Mouse (Mus musculus): ENCODE data around the gene Mosmo. TPM values are rescaled to one million over a fixed set of nuclear protein-coding genes. Genes with fewer than 3 reads are reported as not detected.

The Mosmo gene
- polyA plus RNA-seq, 1 experiment from 2014 or later: 13.6 TPM

DNA sequence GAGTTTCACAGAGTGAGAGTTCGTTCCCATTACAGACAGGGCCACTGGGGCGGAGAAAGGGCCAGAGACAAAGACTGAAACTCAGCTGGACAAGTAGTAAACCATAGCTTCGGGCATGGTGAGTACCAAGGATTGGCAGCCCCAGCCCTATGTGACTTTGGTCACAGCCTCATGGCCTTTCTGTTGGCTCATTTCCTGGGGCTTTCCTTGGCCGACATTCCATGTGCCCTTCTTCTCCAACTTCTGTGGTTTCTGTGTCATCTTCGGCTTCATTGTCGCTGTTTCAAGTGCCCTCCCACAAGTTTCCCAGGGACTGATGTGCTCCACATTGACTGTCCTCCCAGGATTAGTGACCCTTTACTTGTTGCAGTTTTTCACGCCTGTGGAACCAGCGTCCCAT, 44.0 kb downstream of the Mosmo start:
- H3K4me3 ChIP-seq (replicated peaks; ENCODE audit: low read length): no peak overlapping the region
- H3K9me3 ChIP-seq (ENCODE audit: control insufficient read depth, low read length): no peaks in the 10 kb centered on the region
- ATAC-seq (ENCODE audit: low FRiP score): no peak
- no peak overlapping the region for H3K27ac ChIP-seq
- H3K36me3 ChIP-seq (replicated peaks; ENCODE audit: control insufficient read depth, insufficient read depth): peaks cover 6% of the 10 kb centered on the region; the same call in 1 of the 2 replicates
- WGBS: 92% methylated on average over 8 of the region's 8 CpGs
- no peak overlapping the region for H3K9ac ChIP-seq
- H3K4me1 ChIP-seq (replicated peaks; ENCODE audit: control insufficient read depth, insufficient read depth, low read length): peaks cover 5% of the 10 kb centered on the region; the same call in 1 of the 2 replicates
- H3K4me2 ChIP-seq (replicated peaks): no peak overlapping the region
- H3K27me3 ChIP-seq (ENCODE audit: control insufficient read depth, insufficient read depth, low read length): no peaks in the 10 kb centered on the region
- DNase-seq (ENCODE audit: low spot score): no peak

DNA sequence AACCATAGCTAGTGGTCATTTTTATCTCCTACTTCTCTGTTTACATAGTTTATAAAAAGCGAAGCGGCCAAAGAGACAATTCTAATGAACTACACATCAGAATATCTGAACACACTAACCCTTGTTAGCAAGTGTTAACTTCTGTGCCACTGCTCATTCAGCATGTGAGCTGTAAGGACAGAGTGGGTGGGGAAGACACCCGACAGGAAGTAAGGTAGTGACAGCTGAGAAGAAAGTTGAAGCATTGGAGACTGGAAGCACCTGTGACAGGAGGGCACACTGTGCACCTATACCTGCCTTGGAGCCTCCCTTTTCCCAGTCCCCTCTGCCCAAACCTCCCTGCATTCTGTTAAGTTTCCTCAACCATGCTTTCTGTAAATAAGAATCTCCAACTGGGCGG, 44.6 kb downstream of the Mosmo start:
- Histone ChIP-seq H3K9ac (no peak overlapping the region), H3K4me3 (replicated peaks; ENCODE audit: low read length) (no peak overlapping the region), H3K4me2 (replicated peaks) (no peak overlapping the region), H3K27ac (no peak overlapping the region), H3K4me1 (replicated peaks; ENCODE audit: control insufficient read depth, insufficient read depth, low read length) (peaks cover 5% of the 10 kb centered on the region; the same call in 1 of the 2 replicates), H3K9me3 (ENCODE audit: control insufficient read depth, low read length) (no peaks in the 10 kb centered on the region), H3K36me3 (replicated peaks; ENCODE audit: control insufficient read depth, insufficient read depth) (peaks cover 12% of the 10 kb centered on the region; the same call in 1 of the 2 replicates), H3K27me3 (ENCODE audit: control insufficient read depth, insufficient read depth, low read length) (no peaks in the 10 kb centered on the region)
- ATAC-seq (ENCODE audit: low FRiP score): no peak
- WGBS: 97% methylated on average over 4 of the region's 4 CpGs
- no peak for DNase-seq (ENCODE audit: low spot score)

DNA sequence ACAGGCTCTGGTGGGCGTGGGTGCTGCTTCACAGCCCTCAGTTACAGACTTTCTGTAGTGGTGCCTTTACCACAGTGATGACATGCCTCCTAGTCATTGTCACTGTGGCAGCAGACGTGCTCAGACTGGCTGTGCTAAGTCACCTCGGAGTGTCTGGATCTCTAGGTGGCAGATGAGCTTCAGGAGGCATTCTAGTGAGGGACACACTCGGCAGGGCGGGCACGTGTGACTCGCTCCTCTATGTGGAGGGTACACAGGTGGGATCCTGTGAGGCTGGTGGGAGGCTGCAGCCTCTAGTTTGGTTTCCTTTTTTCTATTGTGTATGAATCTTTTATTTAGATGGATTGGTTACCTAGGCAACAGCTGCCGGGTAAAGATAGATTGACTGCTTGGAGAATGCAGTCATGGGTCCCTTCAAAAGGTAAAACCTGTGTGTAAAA, 45.4 kb downstream of the Mosmo start:
- no peak overlapping the region for H3K9ac ChIP-seq
- H3K4me3 ChIP-seq (replicated peaks; ENCODE audit: low read length): no peak overlapping the region
- no peaks in the 10 kb centered on the region for H3K9me3 ChIP-seq (ENCODE audit: control insufficient read depth, low read length)
- DNase-seq (ENCODE audit: low spot score) (peak; percentile 34), ATAC-seq (ENCODE audit: low FRiP score) (peak; percentile 62; the same call in 1 of the 2 replicates)
- peaks cover 5% of the 10 kb centered on the region; the same call in 1 of the 2 replicates for H3K4me1 ChIP-seq (replicated peaks; ENCODE audit: control insufficient read depth, insufficient read depth, low read length)
- peaks cover 15% of the 10 kb centered on the region; the same call in 1 of the 2 replicates for H3K36me3 ChIP-seq (replicated peaks; ENCODE audit: control insufficient read depth, insufficient read depth)
- no peaks in the 10 kb centered on the region for H3K27me3 ChIP-seq (ENCODE audit: control insufficient read depth, insufficient read depth, low read length)
- H3K4me2 ChIP-seq (replicated peaks): no peak overlapping the region
- WGBS: 43% methylated on average over 8 of the region's 8 CpGs
- peak overlapping the region; percentile 21; the same call in 1 of the 2 replicates for H3K27ac ChIP-seq

DNA sequence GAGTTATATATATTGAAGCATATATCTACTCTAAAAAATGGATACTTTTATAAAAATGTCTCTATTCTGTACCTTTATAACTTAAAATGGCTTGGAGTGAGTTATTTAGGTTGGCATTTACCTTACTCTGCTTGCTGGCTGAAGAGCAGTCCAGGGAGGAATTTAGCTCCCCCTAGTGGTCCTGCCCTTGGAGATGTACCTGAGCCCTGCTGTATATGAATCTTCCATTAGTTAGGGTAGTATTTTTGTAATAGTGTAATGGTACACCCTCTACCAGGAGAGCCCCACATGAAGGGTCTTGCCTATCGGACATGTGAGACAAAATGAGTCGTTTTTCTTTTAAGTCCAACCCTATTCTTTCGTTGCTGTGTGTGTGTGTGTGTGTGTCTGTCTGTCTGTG, 50.2 kb downstream of the Mosmo start:
- 92% methylated on average over 3 of the region's 3 CpGs for WGBS
- no peak for ATAC-seq (ENCODE audit: low FRiP score)

DNA sequence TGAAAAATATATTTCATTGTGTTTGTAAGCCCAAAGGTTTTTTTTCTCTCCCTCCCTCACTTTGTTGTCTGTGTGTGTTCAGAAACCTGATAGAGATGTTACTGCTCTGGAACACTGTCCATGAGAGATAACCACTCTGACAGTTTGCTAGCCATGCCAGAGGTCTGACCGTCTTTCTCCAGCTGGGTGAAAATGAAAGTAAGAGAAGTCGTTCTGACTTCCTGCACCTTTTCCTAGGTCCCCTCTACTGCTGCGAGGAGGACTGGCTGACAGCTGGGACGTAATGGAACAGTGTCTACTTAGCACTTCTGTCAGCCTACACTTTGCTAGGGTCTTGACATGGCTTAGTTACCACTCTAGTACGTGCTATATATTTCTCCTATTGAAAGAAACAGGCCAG, 52.2 kb downstream of the Mosmo start:
- no peak for ATAC-seq (ENCODE audit: low FRiP score)
- Histone ChIP-seq H3K4me2 (replicated peaks) (no peak overlapping the region), H3K9ac (no peak overlapping the region), H3K4me3 (replicated peaks; ENCODE audit: low read length) (no peak overlapping the region), H3K36me3 (replicated peaks; ENCODE audit: control insufficient read depth, insufficient read depth) (peaks cover 29% of the 10 kb centered on the region; the same call in 1 of the 2 replicates), H3K4me1 (replicated peaks; ENCODE audit: control insufficient read depth, insufficient read depth, low read length) (no peaks in the 10 kb centered on the region), H3K9me3 (ENCODE audit: control insufficient read depth, low read length) (no peaks in the 10 kb centered on the region), H3K27ac (no peak overlapping the region), H3K27me3 (ENCODE audit: control insufficient read depth, insufficient read depth, low read length) (no peaks in the 10 kb centered on the region)
- WGBS: 91% methylated on average over 5 of the region's 5 CpGs
- DNase-seq (ENCODE audit: low spot score): no peak

More for the DNA sequence above, 50.2 kb downstream of the Mosmo start:
- Histone ChIP-seq H3K4me2 (replicated peaks) (no peak overlapping the region), H3K27ac (no peak overlapping the region), H3K9me3 (ENCODE audit: control insufficient read depth, low read length) (no peaks in the 10 kb centered on the region), H3K4me1 (replicated peaks; ENCODE audit: control insufficient read depth, insufficient read depth, low read length) (peaks cover 4% of the 10 kb centered on the region; the same call in 1 of the 2 replicates), H3K36me3 (replicated peaks; ENCODE audit: control insufficient read depth, insufficient read depth) (peaks cover 27% of the 10 kb centered on the region; the same call in 1 of the 2 replicates), H3K9ac (no peak overlapping the region), H3K4me3 (replicated peaks; ENCODE audit: low read length) (no peak overlapping the region), H3K27me3 (ENCODE audit: control insufficient read depth, insufficient read depth, low read length) (no peaks in the 10 kb centered on the region)
- no peak for DNase-seq (ENCODE audit: low spot score)

DNA sequence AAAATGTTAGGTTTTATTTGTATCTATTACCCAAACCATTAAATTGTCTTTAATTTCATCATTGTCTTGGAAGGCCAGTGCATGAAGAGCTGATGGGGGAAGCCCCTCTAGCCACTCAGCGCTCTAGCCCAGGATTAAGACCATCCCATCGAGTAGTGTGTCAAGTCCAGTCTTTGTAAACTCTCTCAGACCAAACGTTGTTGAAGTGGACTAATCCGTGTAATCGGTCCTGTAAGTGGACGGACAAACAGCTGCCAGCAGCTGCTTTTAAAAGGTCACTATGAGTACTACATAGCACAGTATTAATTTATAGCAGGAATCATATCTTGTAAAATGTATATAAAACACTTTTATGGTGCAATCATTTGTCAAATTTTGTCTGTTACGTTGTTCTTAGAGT, 55.5 kb downstream of the Mosmo start:
- no peaks in the 10 kb centered on the region for H3K27me3 ChIP-seq (ENCODE audit: control insufficient read depth, insufficient read depth, low read length)
- no peak overlapping the region for H3K9ac ChIP-seq
- WGBS: 92% methylated on average over 7 of the region's 7 CpGs
- H3K9me3 ChIP-seq (ENCODE audit: control insufficient read depth, low read length): no peaks in the 10 kb centered on the region
- H3K27ac ChIP-seq: no peak overlapping the region
- no peak overlapping the region for H3K4me2 ChIP-seq (replicated peaks)
- H3K4me1 ChIP-seq (replicated peaks; ENCODE audit: control insufficient read depth, insufficient read depth, low read length): no peaks in the 10 kb centered on the region
- no peak overlapping the region for H3K4me3 ChIP-seq (replicated peaks; ENCODE audit: low read length)
- no peak for ATAC-seq (ENCODE audit: low FRiP score)
- peaks cover 15% of the 10 kb centered on the region; the same call in 1 of the 2 replicates for H3K36me3 ChIP-seq (replicated peaks; ENCODE audit: control insufficient read depth, insufficient read depth)
- DNase-seq (ENCODE audit: low spot score): no peak

DNA sequence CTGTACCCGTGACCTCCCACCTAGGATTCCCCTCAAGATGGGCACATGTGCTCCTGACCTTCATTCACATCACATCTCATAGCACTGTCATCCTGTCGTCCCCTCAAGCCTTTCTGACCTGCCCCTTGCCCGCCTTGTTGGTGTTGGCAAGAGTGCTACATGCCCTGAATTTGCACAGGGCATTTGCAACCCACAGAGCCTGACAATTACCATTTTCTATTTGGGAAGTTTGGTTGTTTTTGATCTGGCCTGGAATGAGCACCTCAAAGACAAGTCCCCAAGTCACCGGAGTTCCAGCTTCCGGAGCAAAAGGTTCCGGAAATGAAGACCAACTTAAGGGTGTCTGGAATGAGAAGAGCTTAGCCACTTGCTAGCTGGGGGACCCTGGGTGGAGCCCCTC, 61.6 kb downstream of the Mosmo start, which contains the start of gene Vwa3a:
Gene Vwa3a (plus strand): TSS at position 301 of the 400 bp plus-strand sequence.
- H3K4me2 ChIP-seq (replicated peaks): no peak within 1 kb of the TSS
- H3K36me3 ChIP-seq (replicated peaks; ENCODE audit: control insufficient read depth, insufficient read depth): 0 out of 2 replicates have a peak, but pooled peaks cover 4% of the 10 kb centered on the region
- no peak within 1 kb of the TSS for H3K4me3 ChIP-seq (replicated peaks; ENCODE audit: low read length)
- peaks cover 7% of the 10 kb centered on the region; the same call in 1 of the 2 replicates for H3K4me1 ChIP-seq (replicated peaks; ENCODE audit: control insufficient read depth, insufficient read depth, low read length)
- WGBS: 80% methylated on average over 6 of the region's 6 CpGs
- no peak for DNase-seq (ENCODE audit: low spot score)
- H3K27me3 ChIP-seq (ENCODE audit: control insufficient read depth, insufficient read depth, low read length): no peaks in the 10 kb centered on the region
- no peak within 1 kb of the TSS for H3K27ac ChIP-seq
- no peak for ATAC-seq (ENCODE audit: low FRiP score)
- no peak within 1 kb of the TSS for H3K9ac ChIP-seq
- H3K9me3 ChIP-seq (ENCODE audit: control insufficient read depth, low read length): no peaks in the 10 kb centered on the region

DNA sequence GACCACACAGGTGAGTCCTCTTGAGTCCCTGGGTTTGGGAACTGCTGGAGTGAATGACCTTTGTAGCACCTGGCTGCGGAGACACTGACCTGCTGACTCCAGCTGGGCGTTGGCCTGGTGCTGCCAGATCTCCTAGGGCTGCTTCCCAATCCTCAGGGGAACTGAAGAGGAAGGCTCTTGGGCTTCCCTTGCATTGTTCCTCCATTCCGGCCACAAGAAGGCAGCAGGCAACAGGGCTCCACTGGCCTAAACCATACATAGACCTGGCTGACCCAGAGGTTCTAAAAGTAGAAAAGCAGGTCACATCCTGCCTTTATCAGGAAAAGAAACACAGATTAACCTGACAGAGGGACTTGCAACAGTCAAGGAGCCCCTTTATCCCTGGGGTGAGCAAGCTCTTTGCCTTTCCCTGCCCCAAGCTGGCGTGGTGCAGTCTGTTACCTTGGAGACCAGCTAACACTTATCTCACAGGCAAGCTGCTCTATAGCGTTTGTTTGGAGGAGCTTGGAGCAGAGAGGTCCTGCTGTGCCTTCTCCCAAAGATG, 62.2 kb downstream of the Mosmo start:
- ATAC-seq (ENCODE audit: low FRiP score): no peak
- H3K4me2 ChIP-seq (replicated peaks): no peak overlapping the region

DNA sequence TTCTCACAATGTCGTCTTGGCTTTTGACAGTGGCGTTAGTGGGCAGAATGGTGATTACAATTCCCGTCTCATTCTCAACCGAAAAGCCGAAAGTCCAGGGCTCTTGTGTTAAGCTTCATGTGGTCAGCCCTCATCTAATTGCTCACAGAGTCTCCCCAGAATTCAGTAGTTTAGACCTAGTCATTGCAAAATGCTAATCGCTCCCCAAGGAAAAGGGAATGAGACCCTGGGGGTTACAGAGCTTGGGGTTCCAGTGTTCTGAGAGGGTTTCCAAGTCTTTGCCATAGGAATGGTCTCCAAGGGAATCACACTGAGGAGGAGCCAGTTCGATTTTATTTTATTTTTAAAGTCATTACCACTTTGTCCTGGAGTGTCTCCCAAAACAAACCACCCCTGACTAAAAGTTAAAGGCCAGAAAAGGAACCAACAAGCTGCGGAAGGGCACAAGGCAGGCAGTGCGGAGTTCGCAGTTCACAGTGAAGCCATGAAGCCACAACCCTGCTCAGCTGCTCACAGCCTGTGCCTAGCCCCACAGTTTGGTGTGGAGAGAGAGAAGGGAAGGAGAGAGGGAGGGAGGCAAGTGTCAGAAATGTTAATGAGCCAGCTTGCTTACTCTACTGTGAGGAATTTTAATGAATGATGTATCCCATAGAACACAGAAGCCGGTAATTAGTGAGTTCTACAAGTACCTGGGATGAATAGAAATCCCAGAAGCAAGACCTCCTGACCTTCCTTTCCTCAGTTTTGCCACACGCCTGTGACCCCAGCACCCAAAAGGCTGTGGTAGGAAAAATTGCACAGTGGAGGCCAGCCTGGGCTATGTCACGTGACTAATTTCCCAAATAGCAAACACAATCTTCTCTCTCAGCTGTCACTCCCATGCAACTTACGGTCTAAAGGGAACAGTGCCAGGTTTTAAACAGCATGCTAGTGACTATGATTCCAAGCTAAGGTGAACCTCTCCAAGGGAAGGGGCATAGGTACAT, 66.2 kb downstream of the Mosmo start:
- 74% methylated on average over 14 of the region's 14 CpGs for WGBS
- no peaks in the 10 kb centered on the region for H3K9me3 ChIP-seq (ENCODE audit: control insufficient read depth, low read length)
- ATAC-seq (ENCODE audit: low FRiP score) (no peak), DNase-seq (ENCODE audit: low spot score) (no peak)
- H3K9ac ChIP-seq: no peak overlapping the region
- H3K36me3 ChIP-seq (replicated peaks; ENCODE audit: control insufficient read depth, insufficient read depth): no peaks in the 10 kb centered on the region
- no peak overlapping the region for H3K4me2 ChIP-seq (replicated peaks)
- H3K4me3 ChIP-seq (replicated peaks; ENCODE audit: low read length): no peak overlapping the region
- H3K27ac ChIP-seq: no peak overlapping the region
- no peaks in the 10 kb centered on the region for H3K27me3 ChIP-seq (ENCODE audit: control insufficient read depth, insufficient read depth, low read length)
- peaks cover 7% of the 10 kb centered on the region; the same call in 1 of the 2 replicates for H3K4me1 ChIP-seq (replicated peaks; ENCODE audit: control insufficient read depth, insufficient read depth, low read length)

More for the DNA sequence above, 62.2 kb downstream of the Mosmo start:
- no peaks in the 10 kb centered on the region for H3K9me3 ChIP-seq (ENCODE audit: control insufficient read depth, low read length)
- no peaks in the 10 kb centered on the region for H3K27me3 ChIP-seq (ENCODE audit: control insufficient read depth, insufficient read depth, low read length)
- 11% methylated on average over 5 of the region's 5 CpGs for WGBS
- H3K9ac ChIP-seq: no peak overlapping the region
- H3K4me1 ChIP-seq (replicated peaks; ENCODE audit: control insufficient read depth, insufficient read depth, low read length): peaks cover 7% of the 10 kb centered on the region; the same call in 1 of the 2 replicates
- no peak overlapping the region for H3K27ac ChIP-seq
- no peak overlapping the region for H3K4me3 ChIP-seq (replicated peaks; ENCODE audit: low read length)
- H3K36me3 ChIP-seq (replicated peaks; ENCODE audit: control insufficient read depth, insufficient read depth): 0 out of 2 replicates have a peak, but pooled peaks cover 2% of the 10 kb centered on the region
- DNase-seq (ENCODE audit: low spot score): no peak

All from hindbrain, embryonic 14.5 days (tissue).